ENCODE assay signal across 17 mouse cellular contexts in genomic region chr10:98849851-98850250, GRCm38 (mm10).
A peak's percentile ranks its signal among the peaks of the same experiment; 100 is the strongest.
DNase-seq lines count a peak whose midpoint lies in the region; ATAC-seq lines count a peak whose summit lies in the region.
"Had no signal": no experiment of that assay in that cellular context is flagged by ENCODE, and none has a peak within 500 bp of the region (broad histone marks: within the 10 kb centered on the region; RNA-seq: fewer than 3 reads in every experiment).

No protein-coding gene starts in this region.

- ATAC-seq in CD4-positive, CD25-positive, alpha-beta regulatory T cell, adult 4 months: peak; percentile 54
- ATAC-seq in frontal cortex, adult (ENCODE audit: low TSS enrichment): no peak
- ATAC-seq: forebrain, embryonic 13.5 days; forebrain, embryonic 15.5 days; forebrain, postnatal 0 days had no signal

- peak; percentile 22 for DNase-seq in lung, postnatal 25 days (ENCODE audit: low spot score)
- DNase-seq in lung, postnatal 4 days: no peak
- peak; percentile 25 for DNase-seq in CD4-positive, CD25-positive, alpha-beta regulatory T cell, adult 2 months (ENCODE audit: low read depth, low spot score)
- no peak for DNase-seq in natural killer cell, adult 2 months (ENCODE audit: low spot score in 2 of 2)
- DNase-seq: adrenal gland, adult 8-10 months; adrenal gland, postnatal 14 days; adrenal gland, postnatal 36 days; cerebellum, adult 11-12 months; cerebellum, adult 2 months; cerebellum, adult 9-10 months; cerebellum, postnatal 10 days; cerebellum, postnatal 25 days; forebrain, postnatal 0 days had no signal

Comparison
In these comparisons a context has a peak if more than half of its experiments do, and no peak if none do; other contexts are left out.
1. DNase-seq: peak in lung, postnatal 25 days (single experiment) and CD4-positive, CD25-positive, alpha-beta regulatory T cell, adult 2 months (single experiment); none in lung, postnatal 4 days (0 of 2) and natural killer cell, adult 2 months (0 of 2).